Mouse (Mus musculus) kidney, embryonic 16.5 days (tissue): ENCODE data around the gene Ugt1a2. TPM values are rescaled to one million over a fixed set of nuclear protein-coding genes. Genes with fewer than 3 reads are reported as not detected.

Experiments
- ATAC-seq: fragments of 200-750 bp; cut with Nextera tagmentation; 2 replicates; pipeline ENCODE4 v1.8.0; 2017; ENCODE audit warnings: moderate TSS enrichment; ENCODE audit not compliant: low FRiP score, low TSS enrichment
- H3K27ac ChIP-seq: fragments of 300-500 bp; sonication (generic); 2 replicates; pipeline ENCODE4 v1.5.1; 2014; ENCODE audit warnings: low read length
- H3K27me3 ChIP-seq: fragments of 300-500 bp; sonication (generic); 2 replicates; pipeline ENCODE4 v1.6.1; 2014; ENCODE audit warnings: low read length, control low read depth, mixed read lengths; ENCODE audit not compliant: insufficient read depth
- H3K36me3 ChIP-seq: fragments of 300-500 bp; sonication (generic); 2 replicates; pipeline ENCODE4 v1.6.1; 2014; ENCODE audit warnings: low read length, control low read depth, mixed read lengths; ENCODE audit not compliant: insufficient read depth
- H3K4me1 ChIP-seq: fragments of 300-500 bp; sonication (generic); 2 replicates; pipeline ENCODE4 v1.6.1; 2014; ENCODE audit warnings: low read length, control low read depth, mixed read lengths; ENCODE audit not compliant: insufficient read depth
- H3K4me2 ChIP-seq: fragments of 300-500 bp; sonication (generic); replicated peaks from 2 replicates; pipeline ENCODE4 v1.6.1; 2014; ENCODE audit warnings: low read depth, low read length
- H3K4me3 ChIP-seq: fragments of 300-500 bp; sonication (generic); 2 replicates; pipeline ENCODE4 v1.5.1; 2014; ENCODE audit warnings: mild to moderate bottlenecking, low read length
- H3K9ac ChIP-seq: fragments of 300-500 bp; sonication (generic); replicated peaks from 2 replicates; pipeline ENCODE4 v1.6.1; 2014; ENCODE audit warnings: low read length
- H3K9me3 ChIP-seq: fragments of 300-500 bp; sonication (generic); 2 replicates; pipeline ENCODE4 v1.6.1; 2016; ENCODE audit warnings: low read length, control low read depth
- whole genome bisulfite sequencing: fragments of 180-500 bp; shearing (Covaris S2); extraction: QIAGEN DNeasy Blood & Tissue Kit; methylation state at CpG from one replicate; pipeline ENCODE4 v1.1.7; 2014; 5-methylcytosine and 5-hydroxymethylcytosine counted together
- polyA plus RNA-seq: library from polyadenylated mRNA; unstranded; fragments of >200 nt; fragmentation: Nextera tagmentation; extraction: Ambion mirVana; gene quantifications from 2 replicates; pipeline ENCODE4 v1.2.1, GENCODE M21; 2015

Gene Ugt1a2
- polyA plus RNA-seq, 1 experiment from 2014 or later, result 84.9 TPM

DNA sequence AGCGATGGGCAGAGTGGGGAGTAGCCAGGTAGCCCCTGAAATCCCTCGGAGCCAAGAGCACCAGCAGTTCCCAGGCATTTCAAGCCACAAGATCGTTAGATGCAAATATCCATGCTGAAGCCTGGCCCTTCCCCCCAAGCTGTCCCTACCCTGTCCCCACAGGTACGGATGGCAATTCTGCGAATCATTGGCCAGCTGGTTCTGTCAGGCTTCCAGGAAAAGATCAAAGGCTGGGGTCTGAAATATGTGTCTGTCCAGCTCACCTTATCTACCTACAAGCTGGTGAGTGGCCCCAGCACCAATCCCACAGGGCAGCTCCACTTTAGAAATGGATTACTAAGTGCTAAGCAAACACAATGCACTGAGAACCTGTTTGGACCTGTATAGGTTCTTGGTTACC lies 36.9 kb downstream of the Ugt1a2 start:
- peaks cover 92% of the 10 kb centered on the region for H3K9me3 ChIP-seq
- H3K4me2 ChIP-seq, result no peak overlapping the region
- no peaks in the 10 kb centered on the region for H3K4me1 ChIP-seq
- H3K27me3 ChIP-seq, result no peaks in the 10 kb centered on the region
- WGBS, result 80% methylated on average over 5 of the region's 5 CpGs
- no peaks in the 10 kb centered on the region for H3K36me3 ChIP-seq
- H3K4me3 ChIP-seq, result no peak overlapping the region
- no peak for ATAC-seq
- no peak overlapping the region for H3K27ac ChIP-seq
- no peak overlapping the region for H3K9ac ChIP-seq

DNA sequence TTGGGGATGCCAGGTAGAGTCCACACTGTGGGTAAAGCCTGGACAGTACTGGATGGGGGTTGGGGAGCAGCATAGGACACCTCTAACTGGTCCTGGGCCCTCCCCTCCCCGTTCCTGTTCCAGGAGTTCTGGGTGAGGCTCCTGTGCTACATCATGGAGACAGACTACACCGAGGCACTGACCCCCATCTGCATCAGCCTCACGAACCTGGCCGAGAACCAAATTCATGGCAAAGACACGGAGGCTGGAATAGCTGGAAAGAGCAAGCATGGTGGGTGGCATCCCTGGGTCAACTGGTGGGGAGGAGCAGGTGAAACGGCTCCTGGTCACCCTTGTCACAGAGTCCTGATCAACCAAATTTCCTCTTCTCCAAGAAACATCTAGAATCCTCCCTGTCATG lies 38.4 kb downstream of the Ugt1a2 start:
- peaks cover 90% of the 10 kb centered on the region for H3K9me3 ChIP-seq
- no peak for ATAC-seq
- H3K4me3 ChIP-seq, result no peak overlapping the region
- H3K4me1 ChIP-seq, result no peaks in the 10 kb centered on the region
- no peaks in the 10 kb centered on the region for H3K27me3 ChIP-seq
- no peak overlapping the region for H3K4me2 ChIP-seq
- 72% methylated on average over 6 of the region's 6 CpGs for WGBS
- no peaks in the 10 kb centered on the region for H3K36me3 ChIP-seq
- H3K9ac ChIP-seq, result no peak overlapping the region
- no peak overlapping the region for H3K27ac ChIP-seq

- no peaks in the 10 kb centered on the region for H3K27me3 ChIP-seq
- no peak overlapping the region for H3K27ac ChIP-seq
- H3K36me3 ChIP-seq, result no peaks in the 10 kb centered on the region
- H3K9me3 ChIP-seq, result peaks cover 90% of the 10 kb centered on the region
- H3K9ac ChIP-seq, result no peak overlapping the region
- ATAC-seq, result no peak
- no peak overlapping the region for H3K4me3 ChIP-seq
- H3K4me1 ChIP-seq, result no peaks in the 10 kb centered on the region
- no peak overlapping the region for H3K4me2 ChIP-seq
- WGBS, result 74% methylated on average over 5 of the region's 5 CpGs
These were observed 39.7 kb downstream of the Ugt1a2 start for GRCm38 (mm10) chr1:88240072-88240471.

DNA sequence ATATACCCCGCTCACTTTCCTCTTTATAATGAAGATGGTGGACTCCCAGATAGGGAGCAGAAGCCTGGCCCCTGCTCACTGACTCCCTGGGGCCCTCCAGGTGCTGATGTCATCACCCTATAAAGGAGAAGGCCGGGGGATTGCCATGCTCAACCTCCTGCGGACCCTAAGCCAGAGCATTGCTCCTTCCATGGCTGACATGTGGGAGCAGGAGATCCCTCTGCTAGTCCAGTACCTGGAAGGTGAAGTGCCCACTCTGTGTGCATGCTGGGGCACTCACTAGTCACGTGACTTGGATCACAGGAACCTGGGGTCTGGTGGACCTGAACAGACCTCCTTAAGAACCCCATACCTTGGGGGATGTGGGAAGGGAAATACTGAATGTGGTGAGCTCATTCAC lies 40.2 kb downstream of the Ugt1a2 start:
- H3K4me1 ChIP-seq, result no peaks in the 10 kb centered on the region
- no peaks in the 10 kb centered on the region for H3K36me3 ChIP-seq
- H3K9me3 ChIP-seq, result peaks cover 90% of the 10 kb centered on the region
- H3K4me3 ChIP-seq, result no peak overlapping the region
- H3K27ac ChIP-seq, result no peak overlapping the region
- 74% methylated on average over 4 of the region's 4 CpGs for WGBS
- ATAC-seq, result no peak
- no peaks in the 10 kb centered on the region for H3K27me3 ChIP-seq
- no peak overlapping the region for H3K4me2 ChIP-seq
- H3K9ac ChIP-seq, result no peak overlapping the region

DNA sequence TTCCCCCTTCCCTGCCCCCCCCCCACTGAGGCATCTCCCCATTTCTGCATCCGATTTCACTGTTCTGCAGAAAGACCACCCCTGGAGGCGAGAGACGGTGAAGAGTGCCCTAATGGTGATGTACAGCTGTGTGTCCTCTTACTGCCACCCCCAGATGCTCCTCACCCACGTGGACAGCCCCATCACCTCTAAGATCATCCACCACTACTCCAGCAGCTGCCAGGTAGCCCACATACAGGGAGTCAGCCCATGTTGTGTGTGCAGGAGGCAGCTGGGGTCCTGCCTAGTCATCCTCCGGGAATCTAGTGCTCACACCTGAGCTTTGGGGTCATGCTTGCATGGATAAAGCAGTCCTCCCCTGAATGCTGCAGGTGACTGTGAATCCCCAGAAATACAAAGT lies 43.5 kb downstream of the Ugt1a2 start:
- 65% methylated on average over 5 of the region's 5 CpGs for WGBS
- H3K36me3 ChIP-seq, result no peaks in the 10 kb centered on the region
- no peaks in the 10 kb centered on the region for H3K27me3 ChIP-seq
- no peaks in the 10 kb centered on the region for H3K4me1 ChIP-seq
- no peak overlapping the region for H3K4me3 ChIP-seq
- no peak overlapping the region for H3K4me2 ChIP-seq
- no peak overlapping the region for H3K27ac ChIP-seq
- H3K9me3 ChIP-seq, result peaks cover 93% of the 10 kb centered on the region
- no peak overlapping the region for H3K9ac ChIP-seq
- no peak for ATAC-seq

- Histone ChIP-seq H3K9me3 (peaks cover 93% of the 10 kb centered on the region), H3K36me3 (no peaks in the 10 kb centered on the region)
These were observed 45.5 kb downstream of the Ugt1a2 start for GRCm38 (mm10) chr1:88245881-88246280.

GRCm38 (mm10) chr1:88246386-88246785 lies 46.0 kb downstream of the Ugt1a2 start:
- ATAC-seq, result no peak
- Histone ChIP-seq H3K27me3 (no peaks in the 10 kb centered on the region), H3K9ac (no peak overlapping the region), H3K4me2 (no peak overlapping the region), H3K36me3 (no peaks in the 10 kb centered on the region), H3K4me3 (no peak overlapping the region), H3K4me1 (no peaks in the 10 kb centered on the region), H3K9me3 (peaks cover 91% of the 10 kb centered on the region), H3K27ac (no peak overlapping the region)
- WGBS, result 49% methylated on average over 6 of the region's 6 CpGs

More at GRCm38 (mm10) chr1:88245881-88246280, 45.5 kb downstream of the Ugt1a2 start:
- H3K4me2 ChIP-seq, result no peak overlapping the region
- 80% methylated on average over 6 of the region's 6 CpGs for WGBS
- no peak overlapping the region for H3K4me3 ChIP-seq
- no peak overlapping the region for H3K27ac ChIP-seq
- no peaks in the 10 kb centered on the region for H3K4me1 ChIP-seq
- ATAC-seq, result no peak
- H3K27me3 ChIP-seq, result no peaks in the 10 kb centered on the region
- no peak overlapping the region for H3K9ac ChIP-seq

GRCm38 (mm10) chr1:88247660-88248059 lies 47.3 kb downstream of the Ugt1a2 start:
- Histone ChIP-seq H3K4me2 (no peak overlapping the region), H3K4me1 (no peaks in the 10 kb centered on the region), H3K9ac (no peak overlapping the region), H3K9me3 (peaks cover 91% of the 10 kb centered on the region), H3K36me3 (no peaks in the 10 kb centered on the region), H3K4me3 (no peak overlapping the region), H3K27me3 (no peaks in the 10 kb centered on the region), H3K27ac (no peak overlapping the region)
- WGBS, result 57% methylated on average over 2 of the region's 2 CpGs
- no peak for ATAC-seq

DNA sequence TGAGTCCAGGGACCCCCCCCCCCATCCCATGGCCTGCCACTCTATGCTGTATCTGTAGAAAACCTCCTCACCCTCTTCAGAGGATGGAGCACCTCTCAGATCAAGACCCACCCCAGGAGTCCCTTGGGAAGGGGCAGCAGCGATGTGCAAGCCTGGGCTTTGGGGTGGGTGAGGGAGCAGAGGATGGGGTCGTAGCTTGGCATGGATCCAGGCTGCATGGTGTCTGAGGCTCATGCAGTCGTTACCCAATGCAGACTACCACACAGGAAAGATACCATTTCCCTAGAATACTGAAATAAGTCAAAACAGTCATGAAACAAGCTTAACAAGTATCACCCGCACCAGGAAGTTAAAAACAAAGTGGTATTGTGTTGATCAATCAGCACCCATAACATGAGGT lies 48.3 kb downstream of the Ugt1a2 start:
- Histone ChIP-seq H3K36me3 (no peaks in the 10 kb centered on the region), H3K9me3 (peaks cover 93% of the 10 kb centered on the region), H3K4me2 (no peak overlapping the region), H3K9ac (no peak overlapping the region), H3K4me1 (no peaks in the 10 kb centered on the region), H3K27ac (no peak overlapping the region), H3K4me3 (no peak overlapping the region), H3K27me3 (no peaks in the 10 kb centered on the region)
- 69% methylated on average over 4 of the region's 4 CpGs for WGBS
- no peak for ATAC-seq

DNA sequence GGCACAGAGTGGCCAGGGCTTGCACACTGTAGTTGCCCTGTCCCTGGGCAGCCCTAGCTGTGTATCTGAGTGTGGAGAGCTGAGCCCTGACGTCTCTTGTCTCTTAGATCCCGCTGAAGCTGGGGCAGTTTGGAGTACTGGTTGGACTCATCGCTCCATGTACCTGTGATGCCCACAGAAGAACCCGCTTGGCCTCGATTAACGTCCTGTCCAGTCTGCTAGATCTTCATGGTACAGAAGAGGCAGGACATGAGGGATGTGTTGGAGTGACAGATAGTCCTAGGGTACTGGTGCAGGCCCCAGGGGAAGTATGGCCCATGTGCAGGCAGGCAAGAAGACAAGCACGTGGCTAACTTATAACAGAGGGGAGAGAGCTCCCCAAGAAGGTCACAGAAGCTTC lies 49.2 kb downstream of the Ugt1a2 start:
- H3K4me2 ChIP-seq, result no peak overlapping the region
- H3K9ac ChIP-seq, result no peak overlapping the region
- 78% methylated on average over 7 of the region's 7 CpGs for WGBS
- peaks cover 90% of the 10 kb centered on the region for H3K9me3 ChIP-seq
- H3K27me3 ChIP-seq, result no peaks in the 10 kb centered on the region
- no peak for ATAC-seq
- H3K4me3 ChIP-seq, result no peak overlapping the region
- H3K4me1 ChIP-seq, result no peaks in the 10 kb centered on the region
- no peak overlapping the region for H3K27ac ChIP-seq
- H3K36me3 ChIP-seq, result no peaks in the 10 kb centered on the region

GRCm38 (mm10) chr1:88250023-88250422 lies 49.6 kb downstream of the Ugt1a2 start:
- H3K9ac ChIP-seq, result no peak overlapping the region
- no peaks in the 10 kb centered on the region for H3K36me3 ChIP-seq
- no peaks in the 10 kb centered on the region for H3K27me3 ChIP-seq
- H3K4me3 ChIP-seq, result no peak overlapping the region
- no peak for ATAC-seq
- no peaks in the 10 kb centered on the region for H3K4me1 ChIP-seq
- H3K4me2 ChIP-seq, result no peak overlapping the region
- no peak overlapping the region for H3K27ac ChIP-seq
- peaks cover 90% of the 10 kb centered on the region for H3K9me3 ChIP-seq
- whole genome bisulfite sequencing, result 79% methylated on average over 5 of the region's 5 CpGs
